Mouse (Mus musculus) erythroblast, embryonic 14.5 days (primary cell): ENCODE results near the gene Arhgap18. TPM values are rescaled to one million over a fixed set of nuclear protein-coding genes. Genes with fewer than 3 reads are reported as not detected.
"Not testable (repeated sequence)": the region's sequence is repeated elsewhere in the genome, so short reads cannot be mapped to it uniquely, and the experiment has no call there.

Experiments used
- H3K27me3 ChIP-seq: 2 replicates; pipeline ENCODE4 v1.6.1; 2012; ENCODE audit warnings: inconsistent platforms; ENCODE audit not compliant: control insufficient read depth
- H3K36me3 ChIP-seq: 2 replicates; pipeline ENCODE4 v1.6.1; 2012; ENCODE audit warnings: mild to moderate bottlenecking, inconsistent platforms; ENCODE audit not compliant: control insufficient read depth
- H3K4me1 ChIP-seq: 2 replicates; pipeline ENCODE4 v1.6.1; 2012; ENCODE audit warnings: inconsistent platforms; ENCODE audit not compliant: control insufficient read depth
- H3K4me3 ChIP-seq: replicated peaks from 2 replicates; pipeline ENCODE3; 2012; ENCODE audit warnings: moderate library complexity, mild to moderate bottlenecking, inconsistent platforms
- H3K9me3 ChIP-seq: 2 replicates; pipeline ENCODE4 v1.6.1; 2012; ENCODE audit warnings: low read length, inconsistent platforms, mixed read lengths; ENCODE audit not compliant: control insufficient read depth
- GATA1 ChIP-seq: IDR thresholded peaks from 2 replicates; pipeline ENCODE4 v1.6.1; 2012; ENCODE audit warnings: low read length, inconsistent platforms, mixed read lengths
- TAL1 ChIP-seq: IDR thresholded peaks from 3 replicates; pipeline ENCODE4 v1.6.1; 2012; ENCODE audit warnings: low read length, inconsistent platforms, mixed read lengths
- polyA plus RNA-seq: library from polyadenylated mRNA; stranded (reverse); fragments of >175 nt; gene quantifications from 2 replicates; pipeline ENCODE4 v1.2.3, GENCODE M21; 2012

Arhgap18 gene
- polyA plus RNA-seq, 1 experiment = 0.05 TPM

DNA sequence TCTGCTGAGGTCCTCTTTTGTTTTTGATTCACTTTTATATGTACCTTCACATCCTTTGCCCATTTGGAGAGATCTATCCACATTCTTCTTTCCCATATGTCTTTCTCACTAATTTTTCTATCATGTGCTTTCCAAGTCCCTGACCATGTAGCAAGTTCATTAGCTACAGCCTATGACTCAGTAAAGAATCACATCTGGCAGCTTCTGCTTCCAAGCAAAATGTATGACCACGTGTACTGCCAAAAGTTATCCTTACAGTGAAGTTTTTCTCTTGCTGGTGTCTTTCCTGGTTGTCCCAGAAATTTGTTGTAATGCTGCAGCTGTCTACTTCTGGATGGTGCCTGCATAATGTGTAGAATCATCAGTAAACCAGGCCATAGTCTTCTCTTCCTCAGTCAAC, 147.2 kb downstream of the Arhgap18 start:
- Histone ChIP-seq H3K4me1 (no peaks in the 10 kb centered on the region), H3K27me3 (no peaks in the 10 kb centered on the region), H3K36me3 (no peaks in the 10 kb centered on the region), H3K9me3 (no peaks in the 10 kb centered on the region), H3K4me3 (no peak overlapping the region)
- TF ChIP-seq GATA1 (no peak), TAL1 (no peak)

DNA sequence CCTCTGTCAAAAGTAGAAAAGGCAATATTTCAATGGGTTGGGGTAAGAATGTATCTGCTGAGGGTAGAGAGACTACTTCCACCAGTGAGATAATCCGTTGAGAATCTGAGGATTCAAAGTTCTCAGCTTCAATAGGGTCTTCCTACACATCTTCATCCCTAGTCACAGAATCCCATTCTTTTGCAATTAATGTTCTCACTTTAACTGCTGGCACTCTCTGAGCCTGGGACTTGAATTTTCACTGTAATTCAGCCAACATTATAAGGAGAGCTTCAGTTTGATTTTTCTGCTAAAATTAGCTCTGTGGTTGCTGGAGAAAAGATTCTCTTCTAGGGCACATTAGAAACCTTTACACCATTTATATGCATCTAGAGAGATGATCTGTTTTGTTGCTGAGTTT, 150.6 kb downstream of the Arhgap18 start:
- Histone ChIP-seq H3K27me3 (no peaks in the 10 kb centered on the region), H3K36me3 (no peaks in the 10 kb centered on the region; the same call in 1 of the 2 replicates), H3K4me1 (no peaks in the 10 kb centered on the region), H3K9me3 (no peaks in the 10 kb centered on the region), H3K4me3 (no peak overlapping the region)
- TF ChIP-seq TAL1 = no peak
- no peak for TF ChIP-seq GATA1

DNA sequence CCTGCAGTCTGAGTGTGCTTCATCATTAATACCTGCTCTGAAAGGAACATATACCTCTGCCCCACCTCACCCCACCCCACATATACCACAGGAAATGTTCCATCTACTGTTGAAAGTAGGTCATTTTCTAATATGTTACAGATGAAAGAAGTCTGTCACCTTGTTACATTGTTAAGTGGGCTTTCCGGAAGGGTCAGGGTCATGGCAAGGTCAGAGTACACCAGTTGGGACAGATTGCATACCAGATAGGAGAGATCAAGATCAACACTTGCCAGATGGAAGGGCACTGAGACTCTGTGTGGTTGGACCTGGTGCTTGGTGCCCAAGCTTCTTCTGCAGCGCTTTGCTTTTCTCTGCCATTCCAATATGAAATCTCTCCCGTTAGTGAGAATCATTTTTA, 158.0 kb downstream of the Arhgap18 start:
- H3K4me3 ChIP-seq = no peak overlapping the region
- H3K27me3 ChIP-seq = no peaks in the 10 kb centered on the region
- no peaks in the 10 kb centered on the region for H3K9me3 ChIP-seq
- TF ChIP-seq TAL1 (no peak), GATA1 (no peak)
- no peaks in the 10 kb centered on the region; the same call in 1 of the 2 replicates for H3K36me3 ChIP-seq
- H3K4me1 ChIP-seq = no peaks in the 10 kb centered on the region

DNA sequence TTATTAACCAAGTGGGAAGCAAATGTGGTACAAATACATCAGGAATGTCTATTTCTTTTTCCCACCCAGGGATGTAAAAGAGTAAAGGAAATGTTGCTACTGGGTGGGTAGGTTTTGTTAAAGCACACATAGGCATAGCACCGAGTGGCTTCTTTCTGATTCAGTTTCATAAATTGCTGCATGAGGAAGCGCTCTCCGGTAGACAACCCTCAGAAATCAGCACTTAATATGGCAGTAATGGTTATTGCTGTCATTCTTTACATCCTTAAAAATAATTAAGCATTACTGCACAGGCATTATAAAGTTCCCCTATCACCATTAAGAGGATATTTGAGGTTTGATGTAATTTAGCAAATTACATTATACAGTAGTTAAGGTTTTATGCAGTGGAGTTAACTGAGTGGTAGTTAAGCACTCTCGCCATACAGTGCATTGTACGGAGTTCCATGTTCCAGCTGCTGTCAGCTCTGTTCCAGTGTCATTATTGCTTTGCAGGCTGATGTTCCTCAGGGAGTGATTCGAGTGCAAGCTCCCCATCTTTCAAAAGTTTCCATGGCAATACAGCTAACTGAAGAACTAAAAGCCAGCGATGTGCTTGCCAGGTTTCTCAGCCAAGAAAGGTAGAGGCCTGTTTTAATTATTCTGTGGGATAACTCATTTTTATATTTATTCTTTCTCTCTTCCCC, 159.0 kb downstream of the Arhgap18 start:
- Histone ChIP-seq H3K27me3 (no peaks in the 10 kb centered on the region), H3K4me1 (no peaks in the 10 kb centered on the region), H3K36me3 (no peaks in the 10 kb centered on the region), H3K4me3 (no peak overlapping the region), H3K9me3 (no peaks in the 10 kb centered on the region)
- TF ChIP-seq GATA1 = no peak

DNA sequence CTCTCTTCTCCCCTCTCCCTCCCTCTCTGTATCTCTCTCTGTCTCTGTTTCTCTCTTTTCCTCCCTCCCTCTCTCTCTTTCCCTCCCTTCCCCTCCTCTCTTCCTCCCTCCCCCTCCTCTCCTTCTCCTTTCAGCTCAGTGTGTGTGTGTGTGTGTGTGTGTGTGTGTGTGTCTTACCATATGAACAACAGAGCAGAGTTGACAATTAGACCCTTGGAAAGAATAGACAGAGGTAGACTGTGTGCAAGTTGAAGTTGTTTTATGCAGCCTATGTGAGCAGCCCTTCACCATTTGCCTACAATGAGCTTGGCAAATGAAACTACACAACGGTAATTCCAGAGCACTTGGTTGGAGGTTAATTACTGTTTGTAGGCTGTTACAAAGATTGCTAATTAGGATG, 159.6 kb downstream of the Arhgap18 start:
- Histone ChIP-seq H3K27me3 (no peaks in the 10 kb centered on the region), H3K4me1 (no peaks in the 10 kb centered on the region), H3K36me3 (no peaks in the 10 kb centered on the region), H3K4me3 (no peak overlapping the region), H3K9me3 (no peaks in the 10 kb centered on the region)
- TF ChIP-seq TAL1 (no peak), GATA1 (no peak)

DNA sequence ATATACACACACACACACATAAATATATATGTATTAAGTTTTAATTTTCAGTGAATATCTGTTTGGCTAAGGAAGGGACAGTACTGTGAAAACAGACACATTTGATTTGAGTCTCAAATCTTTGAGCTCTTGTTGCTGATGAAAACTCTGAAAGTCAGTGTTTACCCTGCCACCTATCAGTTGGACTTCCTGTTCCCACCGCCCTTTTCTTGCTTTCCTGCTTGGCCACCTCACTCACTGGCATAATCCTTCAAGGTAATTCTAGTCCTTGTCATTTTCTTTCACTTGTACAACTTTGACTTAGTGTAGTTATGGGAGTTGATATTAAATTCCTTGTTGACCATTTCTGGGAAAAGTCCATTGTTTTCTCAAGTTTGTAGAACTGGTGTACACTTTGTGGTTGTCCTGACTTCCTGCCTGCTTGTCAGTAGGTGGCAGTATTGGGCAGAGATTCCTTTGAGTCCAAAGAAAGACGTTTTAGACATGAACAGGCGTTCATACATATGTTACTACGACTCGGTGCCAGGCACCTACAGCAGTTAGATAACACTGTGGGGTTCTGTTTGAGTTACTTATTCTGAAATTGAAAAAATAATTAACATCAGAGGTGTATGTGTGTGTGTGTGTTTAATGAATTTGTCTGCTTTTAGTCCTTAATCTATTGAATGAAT, 166.2 kb downstream of the Arhgap18 start:
- H3K36me3 ChIP-seq = no peaks in the 10 kb centered on the region
- H3K4me3 ChIP-seq = no peak overlapping the region
- TF ChIP-seq GATA1 (no peak), TAL1 (no peak)
- H3K9me3 ChIP-seq = no peaks in the 10 kb centered on the region
- H3K4me1 ChIP-seq = no peaks in the 10 kb centered on the region
- no peaks in the 10 kb centered on the region for H3K27me3 ChIP-seq

DNA sequence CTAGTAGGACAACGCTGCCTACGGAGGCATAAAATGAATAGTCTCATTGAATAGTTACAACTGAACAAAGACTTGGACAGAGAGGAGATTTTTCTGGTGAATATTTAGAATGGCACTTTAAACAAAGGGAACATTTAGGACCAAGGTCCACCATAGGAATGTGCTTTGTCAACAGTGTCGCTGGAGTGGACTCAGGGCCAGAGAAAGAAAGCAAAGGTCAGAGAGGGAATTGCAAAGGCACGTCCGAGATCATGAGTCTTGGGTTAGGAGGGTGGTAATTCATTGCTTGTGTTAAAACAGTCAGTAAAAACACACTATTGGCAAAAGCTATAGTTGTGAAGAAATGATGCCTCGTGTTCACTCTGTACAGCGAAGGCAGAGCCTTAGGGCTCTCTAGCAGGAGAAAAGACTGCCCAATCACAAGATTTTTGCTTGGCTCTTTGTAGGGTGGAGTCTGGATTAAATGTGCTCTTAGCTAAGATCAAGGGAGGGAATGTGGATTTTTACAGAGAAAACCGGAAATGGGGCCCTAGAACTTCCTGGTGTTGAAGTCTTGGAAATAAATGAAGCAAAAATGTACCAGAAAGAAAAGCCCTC, 167.3 kb downstream of the Arhgap18 start:
- H3K4me1 ChIP-seq = no peaks in the 10 kb centered on the region
- no peak overlapping the region for H3K4me3 ChIP-seq
- H3K27me3 ChIP-seq = no peaks in the 10 kb centered on the region
- no peaks in the 10 kb centered on the region for H3K9me3 ChIP-seq
- no peak for TF ChIP-seq TAL1
- no peaks in the 10 kb centered on the region for H3K36me3 ChIP-seq

DNA sequence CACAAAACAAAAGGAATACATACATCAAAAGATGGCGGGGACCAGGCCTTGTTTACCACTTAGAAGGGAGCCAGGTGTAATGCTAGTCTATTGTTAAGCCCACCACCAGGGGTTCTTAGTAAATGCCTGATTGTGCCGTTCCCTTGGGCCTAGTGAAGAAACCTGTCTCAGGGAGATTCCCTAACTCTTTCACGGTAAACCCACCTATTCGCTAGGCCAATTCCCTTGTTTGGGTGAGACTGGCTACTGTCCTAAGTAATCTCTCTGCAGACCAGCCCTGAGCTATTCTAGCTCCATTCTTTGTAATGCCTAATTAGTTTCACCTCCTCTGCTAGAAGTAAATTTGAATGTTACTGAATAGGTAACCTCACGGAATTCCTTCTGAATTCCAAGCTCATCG, 182.8 kb downstream of the Arhgap18 start:
- H3K9me3 ChIP-seq, H3K27me3 ChIP-seq, H3K36me3 ChIP-seq, H3K4me1 ChIP-seq, H3K4me3 ChIP-seq: not testable (repeated sequence)

DNA sequence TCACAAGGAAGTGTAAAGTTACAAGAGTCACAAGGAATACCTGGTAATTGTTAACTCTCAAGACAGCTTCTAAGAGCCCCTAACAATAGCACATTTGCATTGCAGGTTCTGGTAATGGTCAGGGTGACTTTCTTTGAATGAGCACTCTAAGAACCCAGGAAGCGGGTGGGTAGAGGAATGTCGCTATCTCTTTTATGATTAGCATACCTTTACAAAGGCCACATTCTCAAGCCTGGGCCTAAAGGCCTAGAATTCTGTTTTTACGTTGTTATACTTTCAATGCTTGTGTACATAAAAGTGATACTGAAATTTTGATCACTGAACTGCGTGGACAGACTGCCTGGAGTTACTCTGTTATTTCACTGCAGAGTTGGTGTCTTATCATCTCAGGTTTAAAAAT, 185.2 kb downstream of the Arhgap18 start:
- not testable (repeated sequence) for H3K4me1 ChIP-seq, H3K4me3 ChIP-seq, H3K36me3 ChIP-seq, H3K9me3 ChIP-seq, H3K27me3 ChIP-seq

DNA sequence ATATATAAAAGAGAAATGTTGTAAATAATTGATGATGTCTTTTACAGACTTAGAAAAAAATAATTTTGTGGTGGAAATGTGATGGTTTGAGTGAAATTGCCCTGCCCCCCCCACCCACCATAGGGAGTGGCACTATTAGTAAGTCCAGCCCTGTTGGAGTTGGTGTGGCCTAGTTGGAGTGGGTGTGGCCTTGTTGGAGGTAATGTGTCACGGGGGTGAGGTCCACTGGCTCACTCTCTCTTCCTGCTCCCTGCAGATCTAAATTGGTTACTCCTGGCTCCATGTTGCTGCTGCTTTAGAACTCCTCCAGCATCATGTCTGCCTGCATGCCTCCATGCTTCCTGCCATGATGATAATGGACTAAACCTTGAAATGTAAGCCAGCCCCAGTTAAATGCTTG, 186.3 kb downstream of the Arhgap18 start:
- Histone ChIP-seq H3K4me1 (peaks cover 3% of the 10 kb centered on the region), H3K9me3 (no peaks in the 10 kb centered on the region), H3K27me3 (no peaks in the 10 kb centered on the region), H3K36me3 (no peaks in the 10 kb centered on the region), H3K4me3 (no peak overlapping the region)
- TF ChIP-seq GATA1 (no peak), TAL1 (no peak)
